ENCODE assay signal across 8 mouse cellular contexts in the genomic region with DNA sequence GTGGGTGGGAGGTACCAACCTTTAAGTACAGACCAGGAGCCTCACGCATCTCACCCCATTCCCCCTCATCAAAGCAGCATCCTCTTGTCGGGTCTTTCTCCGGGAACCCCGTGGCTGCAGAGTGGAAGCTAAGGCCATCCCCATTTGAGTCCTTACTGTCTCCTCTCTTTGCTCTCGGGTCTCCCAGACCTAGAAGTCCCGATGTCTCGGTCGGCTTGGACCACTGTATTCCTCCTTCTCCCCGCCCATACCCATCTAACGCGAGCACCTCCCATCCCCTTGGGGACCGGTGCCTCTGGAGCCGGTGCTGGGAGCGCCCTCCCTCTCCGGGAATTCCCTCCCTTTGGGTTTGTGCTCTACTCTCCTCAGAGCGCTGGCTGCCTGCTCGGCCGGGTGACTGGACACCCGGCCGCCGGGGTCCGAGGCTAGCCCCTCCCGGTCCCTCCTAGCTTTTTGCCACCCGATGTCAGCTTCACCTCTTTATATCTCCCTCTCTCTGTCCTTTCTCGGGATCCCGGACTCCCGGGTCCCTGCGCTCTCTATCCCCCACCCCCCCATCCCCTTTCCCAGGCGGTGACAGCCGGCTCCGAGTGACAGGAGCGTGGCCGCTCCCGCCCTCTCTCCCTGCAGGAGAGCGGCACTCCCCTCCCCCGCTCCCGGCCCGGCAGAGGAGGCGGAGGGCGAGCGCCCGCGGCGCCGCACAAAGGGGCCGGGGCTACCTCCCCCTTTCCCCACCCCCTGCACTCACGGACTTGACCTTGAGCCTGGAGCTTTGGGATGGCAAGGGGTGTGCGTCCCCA. TPM values are rescaled to one million over a fixed set of nuclear protein-coding genes. Genes with fewer than 3 reads are reported as not detected.
DNase-seq lines count a peak whose midpoint lies in the region; ATAC-seq and TF ChIP-seq lines count a peak whose summit lies in the region.

No protein-coding gene starts in this region.

- H3K27me3 ChIP-seq in cerebellum, adult 2 months (ENCODE audit: control insufficient read depth, insufficient read depth, low read length): no peaks in the 10 kb centered on the region
- H3K27me3 ChIP-seq in megakaryocyte, embryonic 14.5 days (replicated peaks): peaks cover 76% of the 10 kb centered on the region
- no peaks in the 10 kb centered on the region for H3K27me3 ChIP-seq in hindbrain, embryonic 14.5 days (ENCODE audit: control insufficient read depth, insufficient read depth, low read length)
- no peaks in the 10 kb centered on the region for H3K27me3 ChIP-seq in myocyte (ENCODE audit: control insufficient read depth, insufficient read depth, insufficient read length)

- TF ChIP-seq CTCF in cerebellum, adult 2 months (IDR thresholded peaks at IDR 0.05; ENCODE audit: borderline replicate concordance, insufficient read depth, low read depth, low read length): no peak

- H3K4me1 ChIP-seq in cerebellum, adult 2 months (ENCODE audit: control insufficient read depth, insufficient read depth, low read length): peaks cover 12% of the 10 kb centered on the region; the same call in 1 of the 2 replicates
- H3K4me1 ChIP-seq in megakaryocyte, embryonic 14.5 days: peaks cover 63% of the 10 kb centered on the region
- H3K4me1 ChIP-seq in hindbrain, embryonic 14.5 days (replicated peaks; ENCODE audit: control insufficient read depth, insufficient read depth, low read length): peaks cover 34% of the 10 kb centered on the region

- H3K9ac ChIP-seq in hindbrain, embryonic 14.5 days: peak overlapping the region; percentile 82

- no peaks in the 10 kb centered on the region for H3K36me3 ChIP-seq in megakaryocyte, embryonic 14.5 days (replicated peaks; ENCODE audit: low read length)
- H3K36me3 ChIP-seq in hindbrain, embryonic 14.5 days (replicated peaks; ENCODE audit: control insufficient read depth, insufficient read depth): 0 out of 2 replicates have a peak, but pooled peaks cover under 1% of the 10 kb centered on the region
- no peaks in the 10 kb centered on the region for H3K36me3 ChIP-seq in myocyte (ENCODE audit: control insufficient read depth, insufficient read depth)

- no peak overlapping the region for H3ac ChIP-seq in myocyte (ENCODE audit: control insufficient read depth, insufficient read length)

- peak overlapping the region; percentile 92 for H3K4me2 ChIP-seq in hindbrain, embryonic 14.5 days (replicated peaks)
- peak overlapping the region; percentile 92 for H3K4me2 ChIP-seq in myocyte (ENCODE audit: low read depth)

- H3K79me2 ChIP-seq in myocyte (ENCODE audit: control insufficient read depth, insufficient read depth): no peaks in the 10 kb centered on the region

- WGBS in cerebellum, adult 2 months: under 1% methylated on average over 46 of the region's 48 CpGs
- under 1% methylated on average over 45 of the region's 48 CpGs for WGBS in hindbrain, embryonic 14.5 days

- no peak for TF ChIP-seq POLR2A in cerebellum, adult 2 months (IDR thresholded peaks at IDR 0.05; ENCODE audit: borderline replicate concordance, insufficient read depth, low read length)
- no peak for TF ChIP-seq POLR2A in myocyte (IDR thresholded peaks at IDR 0.05; ENCODE audit: insufficient read length, low read depth)

- peak; percentile 47 to 56 for DNase-seq in cerebellum, adult 2 months
- peak; percentile 53 for DNase-seq in hindbrain, embryonic 14.5 days (ENCODE audit: low spot score)
- DNase-seq in adrenal gland, postnatal 4 days (ENCODE audit: low spot score in 2 of 2): no peak
- DNase-seq in lung, postnatal 4 days: no peak

- H3K4me3 ChIP-seq in cerebellum, adult 2 months (replicated peaks; ENCODE audit: insufficient read depth, low read depth, low read length): peak overlapping the region; percentile 50
- peak overlapping the region; percentile 88 for H3K4me3 ChIP-seq in megakaryocyte, embryonic 14.5 days (replicated peaks)
- peak overlapping the region; percentile 65 for H3K4me3 ChIP-seq in hindbrain, embryonic 14.5 days (replicated peaks; ENCODE audit: low read length)
- H3K4me3 ChIP-seq in myocyte: peak overlapping the region; percentile 26

- H3K9me3 ChIP-seq in megakaryocyte, embryonic 14.5 days: peaks cover 10% of the 10 kb centered on the region
- no peaks in the 10 kb centered on the region for H3K9me3 ChIP-seq in hindbrain, embryonic 14.5 days (ENCODE audit: control insufficient read depth, low read length)

- no peak overlapping the region for H3K27ac ChIP-seq in cerebellum, adult 2 months (ENCODE audit: insufficient read depth, low read length)
- peak overlapping the region; percentile 88 for H3K27ac ChIP-seq in hindbrain, embryonic 14.5 days

- ATAC-seq in cerebellum, adult (ENCODE audit: insufficient number of reproducible peaks, low FRiP score, low TSS enrichment): no peak
- no peak for ATAC-seq in megakaryocyte, adult 5-6 weeks (ENCODE audit: poor library complexity, severe bottlenecking)
- ATAC-seq in hindbrain, embryonic 14.5 days (ENCODE audit: low FRiP score): no peak; the same call in 1 of the 2 replicates

TF ChIP-seq in myocyte, 11 proteins besides CTCF, POLR2A, EP300 and RAD21:
- no peak for TF ChIP-seq TCF12 (IDR thresholded peaks at IDR 0.05; ENCODE audit: insufficient read depth, poor library complexity, severe bottlenecking)
- no peak for TF ChIP-seq SRF (IDR thresholded peaks at IDR 0.05; ENCODE audit: control insufficient read depth, insufficient read length, low read depth)
- no peak for TF ChIP-seq E2F4 (IDR thresholded peaks at IDR 0.05; ENCODE audit: insufficient read depth)
- no peak for TF ChIP-seq MYOD1 (IDR thresholded peaks at IDR 0.05; ENCODE audit: control insufficient read depth in 1 of 3, insufficient read length in 2 of 3, low read depth in 2 of 3)
- TF ChIP-seq REST (IDR thresholded peaks at IDR 0.05; ENCODE audit: insufficient read depth, insufficient read length): no peak
- no peak for TF ChIP-seq USF1 (IDR thresholded peaks at IDR 0.05; ENCODE audit: low read depth)
- no peak for TF ChIP-seq MAX (IDR thresholded peaks at IDR 0.05; ENCODE audit: low read depth)
- TF ChIP-seq MYOG (IDR thresholded peaks at IDR 0.05; ENCODE audit: control insufficient read depth in 1 of 3, insufficient read depth in 1 of 3, insufficient read length in 2 of 3, low read depth in 2 of 3): no peak
- TF ChIP-seq TCF3 (IDR thresholded peaks at IDR 0.05; ENCODE audit: insufficient read length, low read depth): no peak
- TF ChIP-seq POLR2AphosphoS2 (IDR thresholded peaks at IDR 0.05; ENCODE audit: insufficient read length, low read depth): no peak
- no peak for TF ChIP-seq CEBPB (IDR thresholded peaks at IDR 0.05; ENCODE audit: insufficient read depth, poor library complexity, severe bottlenecking)
TF ChIP-seq in myocyte: peak in this region for 0.

RNA-seq across cellular contexts. Expression of a gene that starts 0.9 kb away (rescaled TPM):
- 28.3 and 29.8 TPM in 2 replicates for polyA plus RNA-seq in cerebellum, adult 2 months (2012; rRNA removed)
- 1.2 TPM in 1 of 2 replicates, not detected in the other for polyA plus RNA-seq in megakaryocyte, embryonic 14.5 days (2012; ENCODE audit: insufficient read depth, low replicate concordance)
- total RNA-seq in megakaryocyte, adult 5-6 weeks (2015): not detected in 2 replicates
- not detected in 2 replicates for total RNA-seq in megakaryocyte, adult 5-6 weeks (2017)
- polyA plus RNA-seq in hindbrain, embryonic 14.5 days (2014; fragmentation: Nextera tagmentation; extraction: Ambion mirVana): 160 and 161 TPM in 2 replicates
- polyA plus RNA-seq in myocyte (2012; fragmentation: generic; extraction: Trizol): 3.4 TPM
- total RNA-seq in adrenal gland, postnatal 4 days (2021): 1 to 10 TPM; 5.0 to 5.7 TPM

RNA-seq across cellular contexts. Expression of a gene that starts 15.6 kb away (rescaled TPM):
- polyA plus RNA-seq in cerebellum, adult 2 months (2012; rRNA removed): 81.8 and 99.7 TPM in 2 replicates
- polyA plus RNA-seq in megakaryocyte, embryonic 14.5 days (2012; ENCODE audit: insufficient read depth, low replicate concordance): 12.7 and 22.8 TPM in 2 replicates
- not detected in 2 replicates for total RNA-seq in megakaryocyte, adult 5-6 weeks (2015)
- not detected in 2 replicates for total RNA-seq in megakaryocyte, adult 5-6 weeks (2017)
- 2.2 and 3.6 TPM in 2 replicates for polyA plus RNA-seq in hindbrain, embryonic 14.5 days (2014; fragmentation: Nextera tagmentation; extraction: Ambion mirVana)
- polyA plus RNA-seq in myocyte (2012; fragmentation: generic; extraction: Trizol): 0.35 TPM
- 10 to 100 TPM; 14.3 to 15.0 TPM for total RNA-seq in adrenal gland, postnatal 4 days (2021)

RNA-seq across cellular contexts. Expression of a gene that starts 23.0 kb away (rescaled TPM):
- polyA plus RNA-seq in cerebellum, adult 2 months (2012; rRNA removed): 46.2 and 54.9 TPM in 2 replicates
- polyA plus RNA-seq in megakaryocyte, embryonic 14.5 days (2012; ENCODE audit: insufficient read depth, low replicate concordance): 19.9 and 37.0 TPM in 2 replicates
- 6.1 and 7.3 TPM in 2 replicates for total RNA-seq in megakaryocyte, adult 5-6 weeks (2015)
- 2.6 and 5.3 TPM in 2 replicates for total RNA-seq in megakaryocyte, adult 5-6 weeks (2017)
- polyA plus RNA-seq in hindbrain, embryonic 14.5 days (2014; fragmentation: Nextera tagmentation; extraction: Ambion mirVana): 71.3 and 73.2 TPM in 2 replicates
- polyA plus RNA-seq in myocyte (2012; fragmentation: generic; extraction: Trizol): 0.10 TPM
- total RNA-seq in adrenal gland, postnatal 4 days (2021): 10 to 100 TPM; 46.1 to 85.1 TPM

RNA-seq across cellular contexts. Expression of a gene that starts 56.4 kb away (rescaled TPM):
- polyA plus RNA-seq in cerebellum, adult 2 months (2012; rRNA removed): 0.38 and 0.48 TPM in 2 replicates
- 0.46 TPM in 1 of 2 replicates, not detected in the other for polyA plus RNA-seq in megakaryocyte, embryonic 14.5 days (2012; ENCODE audit: insufficient read depth, low replicate concordance)
- not detected in 2 replicates for total RNA-seq in megakaryocyte, adult 5-6 weeks (2015)
- total RNA-seq in megakaryocyte, adult 5-6 weeks (2017): 0.37 and 2.4 TPM in 2 replicates
- 0.61 and 0.67 TPM in 2 replicates for polyA plus RNA-seq in hindbrain, embryonic 14.5 days (2014; fragmentation: Nextera tagmentation; extraction: Ambion mirVana)
- 42.4 TPM for polyA plus RNA-seq in myocyte (2012; fragmentation: generic; extraction: Trizol)
- 1 to 10 TPM; 2.4 to 4.5 TPM for total RNA-seq in adrenal gland, postnatal 4 days (2021)

Comparison
In these comparisons a context has a peak if more than half of its experiments do, and no peak if none do; other contexts are left out.
1. DNase-seq: peak in cerebellum, adult 2 months (2 of 2) and hindbrain, embryonic 14.5 days (single experiment); none in adrenal gland, postnatal 4 days (0 of 2) and lung, postnatal 4 days (0 of 2).
2. H3K4me3 ChIP-seq: peak in every context shown above with its lines; median percentile 88 in megakaryocyte, embryonic 14.5 days; 65 in hindbrain, embryonic 14.5 days; 50 in cerebellum, adult 2 months; 26 in myocyte.
3. RNA of a gene that starts 23.0 kb away (polyA plus RNA-seq): 71.3 to 73.2 TPM in hindbrain, embryonic 14.5 days, 46.2 to 54.9 TPM in cerebellum, adult 2 months and 19.9 to 37.0 TPM in megakaryocyte, embryonic 14.5 days; 0.10 TPM in myocyte (single experiment); every median in the first group is over 10 times any median in the second.